Mouse (Mus musculus): ENCODE measurements around the gene Qtrt1. TPM values are rescaled to one million over a fixed set of nuclear protein-coding genes. Genes with fewer than 3 reads are reported as not detected.

The Qtrt1 gene
- 42.3 and 49.5 TPM in 2 replicates for polyA plus RNA-seq (2016; fragmentation: Nextera tagmentation; extraction: Ambion mirVana)

DNA sequence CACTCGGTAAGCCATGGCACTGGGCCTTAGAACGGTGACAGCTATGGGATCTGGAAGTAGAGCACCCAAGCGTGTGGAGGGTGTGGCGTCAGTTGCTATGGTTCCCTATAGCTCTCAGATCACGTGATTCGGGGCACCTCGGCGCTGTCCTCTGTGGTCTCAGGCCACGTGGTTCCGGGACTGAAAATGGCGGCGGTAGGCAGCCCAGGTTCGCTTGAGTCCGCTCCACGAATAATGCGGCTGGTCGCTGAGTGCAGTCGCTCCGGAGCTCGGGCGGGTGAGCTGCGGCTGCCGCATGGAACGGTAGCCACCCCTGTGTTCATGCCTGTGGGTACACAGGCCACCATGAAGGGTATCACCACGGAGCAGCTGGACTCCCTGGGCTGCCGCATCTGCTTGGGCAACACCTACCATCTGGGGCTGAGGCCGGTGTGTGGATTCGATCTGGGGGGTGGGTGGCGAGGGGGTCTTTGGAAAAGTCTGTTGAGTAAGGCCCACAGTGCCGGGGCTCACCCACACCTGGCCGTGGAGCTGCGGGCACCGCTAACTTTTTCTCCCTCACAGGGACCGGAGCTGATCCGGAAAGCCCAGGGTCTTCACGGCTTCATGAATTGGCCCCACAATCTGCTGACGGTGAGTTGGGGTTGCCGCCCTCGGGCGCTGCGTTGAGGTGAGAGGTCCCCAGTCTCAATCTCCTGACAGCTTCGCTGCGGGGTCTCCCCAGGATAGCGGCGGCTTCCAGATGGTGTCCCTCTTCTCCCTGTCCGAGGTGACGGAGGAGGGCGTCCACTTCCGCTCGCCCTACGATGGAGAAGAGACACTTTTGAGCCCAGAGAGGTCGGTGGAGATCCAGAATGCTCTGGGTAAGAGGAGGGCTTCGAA is at the start of gene Qtrt1:
Gene Qtrt1 (plus strand): TSS at position 169 of the 882 bp plus-strand sequence.
- 2% methylated on average over 53 of the region's 53 CpGs for WGBS
- no peak within 1 kb of the TSS for H3K27ac ChIP-seq

GRCm38 (mm10) chr9:21366541-21367220 is 45.0 kb upstream of the Qtrt1 start:
- Histone ChIP-seq H3K4me2 (replicated peaks) (peak overlapping the region; percentile 60), H3K9ac (no peak overlapping the region), H3K4me1 (peaks cover 21% of the 10 kb centered on the region), H3K36me3 (peaks cover 2% of the 10 kb centered on the region; the same call in 1 of the 2 replicates), H3K9me3 (no peaks in the 10 kb centered on the region), H3K27me3 (replicated peaks) (0 out of 2 replicates have a peak, but pooled peaks cover 5% of the 10 kb centered on the region), H3K4me3 (peak overlapping the region; percentile 27; the same call in 1 of the 2 replicates), H3K27ac (peak overlapping the region; percentile 50; the same call in 1 of the 2 replicates)
- no peak; the same call in 1 of the 2 replicates for ATAC-seq (ENCODE audit: low FRiP score, low read depth)
- 37% methylated on average over 14 of the region's 14 CpGs for WGBS

More for the DNA sequence above, at the start of gene Qtrt1:
- Histone ChIP-seq H3K4me3 (peak within 1 kb of the TSS; percentile 76), H3K9ac (peak within 1 kb of the TSS; percentile 71), H3K36me3 (peaks cover 20% of the 10 kb centered on the region), H3K9me3 (no peaks in the 10 kb centered on the region), H3K27me3 (replicated peaks) (no peaks in the 10 kb centered on the region), H3K4me2 (replicated peaks) (peak within 1 kb of the TSS; percentile 91), H3K4me1 (peaks cover 6% of the 10 kb centered on the region; the same call in 1 of the 2 replicates)
- peak; percentile 98 for ATAC-seq (ENCODE audit: low FRiP score, low read depth)

DNA sequence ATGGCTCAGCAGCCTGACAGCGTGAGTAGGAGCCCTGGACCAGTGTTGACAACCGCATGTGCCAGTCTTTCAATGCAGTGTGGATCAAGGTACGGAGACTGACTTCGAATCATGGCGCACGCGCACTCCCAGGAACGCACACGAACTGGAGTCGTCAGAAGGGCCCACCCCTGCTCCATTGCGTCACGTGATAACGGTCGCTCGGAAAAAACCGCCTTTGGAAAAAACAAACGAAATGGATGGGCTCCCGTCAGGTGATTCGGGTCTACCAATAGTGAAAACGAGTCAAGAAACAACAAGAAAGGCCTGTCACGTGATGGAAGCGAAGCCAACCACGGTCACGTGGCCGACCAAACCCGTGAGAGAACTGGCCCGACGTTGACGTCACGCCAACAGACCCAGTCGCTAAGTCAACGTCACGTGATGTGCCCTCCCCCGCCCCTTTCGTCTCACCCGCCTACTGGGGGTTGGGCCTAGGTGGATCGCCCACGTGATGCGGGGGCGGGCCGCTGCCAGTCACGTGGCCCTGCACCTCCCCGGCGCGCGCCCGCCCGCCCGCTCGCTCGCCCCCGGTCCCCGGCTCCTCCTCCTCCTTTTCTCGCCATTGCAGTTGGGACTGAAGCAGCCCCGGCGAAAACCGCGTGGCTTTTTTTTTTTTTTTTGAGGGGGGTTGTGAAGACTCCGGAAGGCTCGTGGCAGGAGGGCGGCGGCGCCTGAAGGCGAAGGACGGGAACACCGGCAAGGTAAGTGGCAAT is 44.1 kb upstream of the Qtrt1 start, which contains the start of gene Ilf3:
Gene Ilf3 (plus strand): TSS at position 515 of the 755 bp plus-strand sequence.
- WGBS: under 1% methylated on average over 61 of the region's 66 CpGs
- H3K4me3 ChIP-seq: peak within 1 kb of the TSS; percentile 90
- H3K4me2 ChIP-seq (replicated peaks): peak within 1 kb of the TSS; percentile 81
- H3K4me1 ChIP-seq: peaks cover 21% of the 10 kb centered on the region
- peak within 1 kb of the TSS; percentile 72 for H3K27ac ChIP-seq
- H3K36me3 ChIP-seq: peaks cover 5% of the 10 kb centered on the region; the same call in 1 of the 2 replicates
- peak; percentile 88 for ATAC-seq (ENCODE audit: low FRiP score, low read depth)
- peak within 1 kb of the TSS; percentile 90 for H3K9ac ChIP-seq
- H3K9me3 ChIP-seq: no peaks in the 10 kb centered on the region
- 0 out of 2 replicates have a peak, but pooled peaks cover 3% of the 10 kb centered on the region for H3K27me3 ChIP-seq (replicated peaks)

GRCm38 (mm10) chr9:21368131-21368584 is 43.5 kb upstream of the Qtrt1 start:
- Histone ChIP-seq H3K36me3 (peaks cover 5% of the 10 kb centered on the region; the same call in 1 of the 2 replicates), H3K4me1 (peaks cover 21% of the 10 kb centered on the region), H3K27me3 (replicated peaks) (no peaks in the 10 kb centered on the region), H3K4me2 (replicated peaks) (peak overlapping the region; percentile 81), H3K9ac (peak overlapping the region; percentile 90), H3K27ac (peak overlapping the region; percentile 72), H3K9me3 (no peaks in the 10 kb centered on the region), H3K4me3 (peak overlapping the region; percentile 90)
- WGBS: under 1% methylated on average over 38 of the region's 38 CpGs
- ATAC-seq (ENCODE audit: low FRiP score, low read depth): peak; percentile 72

GRCm38 (mm10) chr9:21369080-21369479 is 42.6 kb upstream of the Qtrt1 start:
- no peak for ATAC-seq (ENCODE audit: low FRiP score, low read depth)
- H3K9me3 ChIP-seq: no peaks in the 10 kb centered on the region
- no peaks in the 10 kb centered on the region for H3K27me3 ChIP-seq (replicated peaks)
- no peak overlapping the region for H3K27ac ChIP-seq
- H3K4me2 ChIP-seq (replicated peaks): peak overlapping the region; percentile 81
- WGBS: 72% methylated on average over 11 of the region's 11 CpGs
- peak overlapping the region; percentile 90 for H3K9ac ChIP-seq
- peaks cover 5% of the 10 kb centered on the region; the same call in 1 of the 2 replicates for H3K36me3 ChIP-seq
- peak overlapping the region; percentile 90 for H3K4me3 ChIP-seq
- H3K4me1 ChIP-seq: peaks cover 21% of the 10 kb centered on the region

- Histone ChIP-seq H3K36me3 (peaks cover 10% of the 10 kb centered on the region; the same call in 1 of the 2 replicates), H3K27ac (no peak overlapping the region), H3K4me2 (replicated peaks) (peak overlapping the region; percentile 34), H3K4me3 (no peak overlapping the region), H3K4me1 (peaks cover 27% of the 10 kb centered on the region), H3K9ac (no peak overlapping the region), H3K9me3 (no peaks in the 10 kb centered on the region), H3K27me3 (replicated peaks) (no peaks in the 10 kb centered on the region)
- no peak for ATAC-seq (ENCODE audit: low FRiP score, low read depth)
- 86% methylated on average over 2 of the region's 2 CpGs for WGBS
Measured at GRCm38 (mm10) chr9:21370876-21371275, 40.8 kb upstream of the Qtrt1 start.

- Histone ChIP-seq H3K36me3 (peaks cover 10% of the 10 kb centered on the region; the same call in 1 of the 2 replicates), H3K4me3 (no peak overlapping the region), H3K27me3 (replicated peaks) (no peaks in the 10 kb centered on the region), H3K4me2 (replicated peaks) (no peak overlapping the region), H3K9me3 (no peaks in the 10 kb centered on the region), H3K4me1 (peaks cover 27% of the 10 kb centered on the region), H3K27ac (no peak overlapping the region), H3K9ac (no peak overlapping the region)
- 80% methylated on average over 1 of the region's 1 CpGs for WGBS
- no peak for ATAC-seq (ENCODE audit: low FRiP score, low read depth)
Measured at GRCm38 (mm10) chr9:21372508-21372907, 39.1 kb upstream of the Qtrt1 start.

- Histone ChIP-seq H3K4me3 (no peak overlapping the region), H3K9me3 (no peaks in the 10 kb centered on the region), H3K4me2 (replicated peaks) (no peak overlapping the region), H3K9ac (no peak overlapping the region), H3K27me3 (replicated peaks) (no peaks in the 10 kb centered on the region), H3K4me1 (peaks cover 12% of the 10 kb centered on the region; the same call in 1 of the 2 replicates), H3K36me3 (peaks cover 5% of the 10 kb centered on the region), H3K27ac (no peak overlapping the region)
- 89% methylated on average over 3 of the region's 3 CpGs for WGBS
- ATAC-seq (ENCODE audit: low FRiP score, low read depth): no peak
Measured at GRCm38 (mm10) chr9:21379195-21379594, 32.4 kb upstream of the Qtrt1 start.

GRCm38 (mm10) chr9:21380868-21381267 is 30.8 kb upstream of the Qtrt1 start:
- Histone ChIP-seq H3K4me3 (no peak overlapping the region), H3K9me3 (no peaks in the 10 kb centered on the region), H3K9ac (no peak overlapping the region), H3K27ac (no peak overlapping the region), H3K27me3 (replicated peaks) (no peaks in the 10 kb centered on the region), H3K4me2 (replicated peaks) (no peak overlapping the region), H3K4me1 (peaks cover 6% of the 10 kb centered on the region; the same call in 1 of the 2 replicates), H3K36me3 (no peaks in the 10 kb centered on the region; the same call in 1 of the 2 replicates)
- ATAC-seq (ENCODE audit: low FRiP score, low read depth): no peak

DNA sequence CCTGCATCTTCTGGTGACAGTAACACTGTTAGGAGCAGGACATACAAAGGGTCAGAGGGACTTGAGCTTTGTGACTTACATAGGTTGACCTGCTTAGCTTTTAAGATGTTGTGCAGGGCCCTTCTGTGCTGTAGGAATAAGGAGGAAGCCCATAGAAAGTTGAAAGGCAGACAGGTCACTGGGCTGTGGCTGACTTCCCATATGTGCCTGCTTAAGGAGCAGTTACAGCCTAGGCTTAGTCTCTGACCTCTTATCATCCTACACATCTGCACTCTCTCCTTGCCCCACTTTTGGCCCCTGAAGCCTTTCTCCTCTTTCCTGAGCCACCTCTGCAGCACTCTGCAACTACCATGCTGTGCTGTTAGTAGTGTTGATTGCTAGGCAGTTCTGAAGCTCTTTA is 27.7 kb upstream of the Qtrt1 start:
- H3K27me3 ChIP-seq (replicated peaks): no peaks in the 10 kb centered on the region
- peaks cover 11% of the 10 kb centered on the region for H3K36me3 ChIP-seq
- H3K4me3 ChIP-seq: no peak overlapping the region
- H3K27ac ChIP-seq: no peak overlapping the region
- no peak overlapping the region for H3K4me2 ChIP-seq (replicated peaks)
- no peak for ATAC-seq (ENCODE audit: low FRiP score, low read depth)
- H3K9ac ChIP-seq: no peak overlapping the region
- H3K9me3 ChIP-seq: no peaks in the 10 kb centered on the region
- H3K4me1 ChIP-seq: 0 out of 2 replicates have a peak, but pooled peaks cover 2% of the 10 kb centered on the region

- Histone ChIP-seq H3K36me3 (peaks cover 87% of the 10 kb centered on the region), H3K4me1 (no peaks in the 10 kb centered on the region), H3K9ac (no peak overlapping the region), H3K4me2 (replicated peaks) (no peak overlapping the region), H3K9me3 (no peaks in the 10 kb centered on the region), H3K4me3 (no peak overlapping the region), H3K27ac (no peak overlapping the region), H3K27me3 (replicated peaks) (no peaks in the 10 kb centered on the region)
- 94% methylated on average over 10 of the region's 10 CpGs for whole genome bisulfite sequencing
- ATAC-seq (ENCODE audit: low FRiP score, low read depth): no peak
Measured at GRCm38 (mm10) chr9:21392646-21393175, 18.9 kb upstream of the Qtrt1 start.
